Mouse (Mus musculus): Measurements from ENCODE around the gene Serp1.

The Serp1 gene

DNA sequence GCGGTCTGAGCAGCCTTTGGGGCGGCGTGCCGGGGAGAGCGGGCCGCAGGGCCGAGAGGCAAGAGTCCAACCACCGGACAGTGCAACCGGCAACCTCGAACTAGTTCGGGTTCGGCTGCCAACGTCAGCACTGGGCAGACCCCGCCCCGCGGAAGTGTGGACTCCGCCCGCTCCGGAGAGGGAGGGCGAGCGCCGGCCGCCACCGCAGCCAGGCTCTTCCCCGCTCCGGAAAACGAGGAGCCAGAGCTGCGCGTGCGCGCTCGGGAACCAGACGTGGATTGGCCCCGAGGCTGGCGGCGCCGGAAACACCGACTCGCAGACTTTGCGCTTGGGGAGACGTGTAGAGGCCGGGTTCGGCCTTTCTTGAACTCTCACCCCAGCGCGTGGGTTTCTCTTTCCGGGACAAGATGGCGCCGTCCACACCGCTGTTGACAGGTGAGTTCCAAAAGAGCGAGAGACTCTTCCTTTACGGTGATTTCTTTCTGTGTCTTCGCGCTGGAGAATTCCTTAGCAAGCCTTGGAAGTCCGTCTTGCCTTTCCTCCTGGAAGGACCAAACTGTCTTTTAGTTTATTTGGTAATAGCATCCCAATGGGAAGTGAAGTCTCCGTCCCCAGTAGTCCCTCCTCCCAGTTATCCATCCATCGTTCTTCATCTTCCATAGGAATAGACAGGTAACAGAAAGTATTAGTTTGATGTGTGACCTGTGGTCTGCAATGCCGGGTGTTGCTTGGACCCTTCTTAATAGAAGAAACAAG, at the start of gene Serp1, which contains the start of gene Eif2a:
Gene Serp1 (minus strand): TSS at position 241 of the 756 bp plus-strand sequence.
Gene Eif2a (plus strand): TSS at position 170 of the 756 bp plus-strand sequence.
- in situ Hi-C loops (cut with MboI, MseI), result no loop called here

DNA sequence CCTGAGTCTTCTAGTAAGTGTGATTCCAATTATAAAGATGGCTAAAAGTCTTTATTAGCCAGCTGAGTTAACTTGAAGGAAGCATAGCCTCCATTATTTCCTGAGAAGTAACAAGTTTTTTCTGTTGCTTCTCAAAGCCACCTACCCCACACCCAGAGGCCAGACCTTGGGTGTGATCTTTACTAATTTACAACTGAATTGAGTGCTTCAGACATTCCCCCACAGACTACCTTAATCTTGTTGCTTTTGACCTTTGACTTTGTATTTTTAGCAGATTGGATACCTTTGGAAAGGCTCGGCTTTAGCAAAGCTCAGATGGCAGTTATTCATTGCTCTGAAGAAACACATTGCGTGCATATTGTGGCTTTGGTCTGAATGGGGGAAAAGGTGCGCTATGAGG, 45.1 kb upstream of the Serp1 start:
- in situ Hi-C loops (cut with MboI, MseI), result loop anchor here (10.0 kb wide), 1 partner anchor 156 kb away; the partner anchor contains the start of gene Tsc22d2

- in situ Hi-C loops (cut with MboI, MseI), result no loop called here
Measured at GRCm38 (mm10) chr3:58561437-58561836, 35.7 kb upstream of the Serp1 start.

- in situ Hi-C loops (cut with MboI, MseI), result no loop called here
Measured at GRCm38 (mm10) chr3:58559887-58560286, 34.2 kb upstream of the Serp1 start.

GRCm38 (mm10) chr3:58556649-58557048, 31.0 kb upstream of the Serp1 start:
- in situ Hi-C loops (cut with MboI, MseI), result no loop called here

GRCm38 (mm10) chr3:58552001-58552811, 26.5 kb upstream of the Serp1 start:
- in situ Hi-C loops (cut with MboI, MseI), result no loop called here

DNA sequence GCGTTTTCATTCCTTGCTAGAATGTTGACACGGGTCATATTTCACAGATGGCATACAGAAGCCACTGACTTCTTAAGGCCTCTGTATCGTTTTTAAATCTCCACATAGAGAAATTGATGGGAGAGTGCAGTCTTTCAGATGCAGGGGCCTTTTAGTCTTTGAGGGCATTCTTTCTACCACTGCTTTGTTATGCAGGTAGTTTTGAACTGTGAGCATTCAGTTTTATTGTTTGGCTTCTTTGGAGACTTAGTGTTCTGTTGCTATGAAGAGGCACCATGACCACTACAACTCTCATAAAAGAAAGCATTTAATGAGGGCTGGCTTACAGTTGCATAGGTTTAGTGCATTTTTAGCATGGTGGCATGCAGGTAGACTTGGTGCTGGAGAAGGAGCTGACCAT, 10.9 kb upstream of the Serp1 start:
- in situ Hi-C loops (cut with MboI, MseI), result no loop called here

- in situ Hi-C loops (cut with MboI, MseI), result no loop called here
Measured at GRCm38 (mm10) chr3:58526408-58526737, 681 bp upstream of the Serp1 start.

DNA sequence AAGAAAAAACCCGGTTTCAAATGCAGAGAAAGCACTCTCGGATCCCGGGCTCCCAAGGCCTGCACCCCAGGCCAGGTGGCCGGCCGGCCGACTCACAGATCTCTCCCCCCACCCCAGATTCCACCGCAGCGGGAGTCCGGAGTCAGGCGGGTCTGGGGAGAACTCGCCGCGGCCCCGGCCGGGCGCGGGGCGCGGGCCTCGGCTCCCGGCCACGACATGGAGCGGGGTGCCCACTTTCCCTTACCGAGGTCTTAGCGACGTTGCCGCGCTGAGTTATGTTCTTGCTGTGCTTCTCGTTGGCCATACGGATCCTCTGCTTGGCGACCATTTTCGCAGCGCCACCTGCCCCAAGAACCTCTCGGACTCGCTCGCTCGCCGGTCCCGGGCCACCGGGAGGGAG, 526 bp downstream of the Serp1 start:
- in situ Hi-C loops (cut with MboI, MseI), result no loop called here

GRCm38 (mm10) chr3:58524246-58524645, 1.4 kb downstream of the Serp1 start:
- in situ Hi-C loops (cut with MboI, MseI), result no loop called here

GRCm38 (mm10) chr3:58523386-58523785, 2.3 kb downstream of the Serp1 start:
- in situ Hi-C loops (cut with MboI, MseI), result no loop called here

- in situ Hi-C loops (cut with MboI, MseI), result no loop called here
Measured at GRCm38 (mm10) chr3:58521361-58521760, 4.3 kb downstream of the Serp1 start.

GRCm38 (mm10) chr3:58520286-58520685, 5.4 kb downstream of the Serp1 start:
- in situ Hi-C loops (cut with MboI, MseI), result no loop called here

- in situ Hi-C loops (cut with MboI, MseI), result no loop called here
Measured at GRCm38 (mm10) chr3:58519536-58519935, 6.2 kb downstream of the Serp1 start.

DNA sequence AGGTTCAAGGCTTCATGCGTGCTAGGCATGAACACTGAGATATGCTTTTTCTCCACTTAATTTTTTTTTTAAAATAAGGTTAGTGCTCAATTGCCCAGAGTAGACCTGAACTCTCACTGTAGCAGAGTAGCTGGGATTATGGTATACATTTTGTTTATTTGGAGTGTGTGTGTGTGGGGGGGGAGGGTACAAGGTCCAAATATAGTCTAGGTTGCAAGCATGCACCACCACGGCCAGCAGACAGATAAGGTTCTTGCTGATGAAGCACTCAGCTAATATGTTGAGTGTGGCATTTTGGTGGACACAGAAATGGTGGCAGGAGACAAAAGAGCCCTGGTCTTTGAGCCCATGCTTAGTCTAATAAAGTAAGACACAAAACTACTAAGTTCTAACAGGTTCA, 6.7 kb downstream of the Serp1 start:
- in situ Hi-C loops (cut with MboI, MseI), result no loop called here

DNA sequence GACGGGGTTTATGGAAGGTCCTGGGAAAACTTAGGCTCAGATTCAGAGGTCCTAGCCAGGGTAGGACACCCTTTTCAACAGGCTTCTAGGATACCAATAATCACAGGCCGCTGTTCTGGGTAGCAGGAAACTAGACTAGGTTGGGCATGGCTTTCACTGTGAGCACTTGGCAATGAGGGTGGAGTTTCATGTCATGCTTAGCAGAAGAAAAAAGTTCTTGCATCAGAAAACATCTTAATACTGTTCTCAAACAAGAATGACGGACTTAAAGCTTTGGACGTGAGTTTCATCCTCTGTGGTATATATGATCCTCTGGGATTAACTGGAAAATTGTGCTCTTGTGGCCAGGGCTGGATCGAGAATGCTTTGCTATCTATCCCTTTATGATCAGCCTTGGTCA, 7.9 kb downstream of the Serp1 start:
- in situ Hi-C loops (cut with MboI, MseI), result no loop called here

DNA sequence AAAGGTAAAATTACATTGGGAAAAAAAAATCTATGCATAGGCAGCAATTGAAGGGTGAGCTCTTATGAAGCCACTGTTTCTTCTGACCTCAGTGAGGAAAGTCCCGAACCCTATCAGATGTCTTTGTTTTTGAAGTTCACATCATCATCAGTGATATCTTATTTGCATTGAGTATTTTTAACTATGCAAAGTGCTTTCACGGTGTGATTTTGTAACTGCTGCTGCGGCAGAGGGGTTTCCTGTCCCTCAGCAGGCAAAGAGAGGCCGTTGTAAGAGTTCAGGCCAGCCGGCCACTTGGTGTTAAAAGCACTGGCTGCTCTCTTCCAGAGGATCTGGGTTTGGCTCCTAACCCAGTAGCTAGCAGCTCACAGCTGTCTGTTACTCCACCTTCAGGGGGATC, 8.4 kb downstream of the Serp1 start:
- in situ Hi-C loops (cut with MboI, MseI), result no loop called here

- in situ Hi-C loops (cut with MboI, MseI), result no loop called here
Measured at GRCm38 (mm10) chr3:58516602-58516976, 9.1 kb downstream of the Serp1 start.

- in situ Hi-C loops (cut with MboI, MseI), result no loop called here
Measured at GRCm38 (mm10) chr3:58515947-58516601, 9.6 kb downstream of the Serp1 start.

- in situ Hi-C loops (cut with MboI, MseI), result no loop called here
Measured at GRCm38 (mm10) chr3:58513483-58513882, 12.2 kb downstream of the Serp1 start.

DNA sequence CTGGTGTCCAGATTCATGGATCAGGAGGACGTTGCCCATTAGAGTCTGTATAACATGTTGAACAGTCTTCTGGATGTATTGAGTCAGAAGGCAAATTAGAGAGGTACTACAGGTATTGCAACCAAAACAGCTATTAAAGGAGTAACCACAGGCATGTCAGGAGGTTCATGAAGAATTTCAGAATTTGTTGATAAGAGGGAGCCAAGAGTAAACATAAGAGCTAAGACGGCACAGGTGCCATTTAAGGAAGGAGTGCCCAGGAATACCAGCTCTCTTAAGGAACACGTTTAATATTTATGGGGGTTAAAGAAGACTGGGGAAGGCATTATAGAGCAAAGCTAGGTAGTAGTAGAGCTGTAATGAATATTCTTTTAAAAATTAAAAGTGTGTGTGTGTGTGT, 13.0 kb downstream of the Serp1 start:
- in situ Hi-C loops (cut with MboI, MseI), result no loop called here

DNA sequence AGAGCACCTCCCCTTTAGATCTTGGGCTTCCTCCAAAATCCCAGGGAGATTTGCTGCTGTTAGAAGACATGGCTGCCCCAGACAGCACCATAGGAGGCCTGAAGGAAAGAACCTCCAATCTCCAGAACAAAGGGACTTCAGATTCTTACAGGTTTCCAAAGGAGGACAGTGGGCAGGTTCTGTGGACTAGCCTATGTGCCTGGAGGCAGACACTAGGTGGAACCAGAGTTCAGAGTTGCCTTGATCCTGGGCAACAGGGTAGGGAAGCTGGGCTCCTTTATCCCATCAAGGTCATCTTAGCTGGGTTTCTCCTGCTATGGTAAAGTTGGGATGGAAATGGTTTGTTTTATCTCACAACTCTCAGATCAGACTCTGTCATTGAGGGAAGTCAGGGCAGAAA, 14.1 kb downstream of the Serp1 start:
- in situ Hi-C loops (cut with MboI, MseI), result no loop called here

Data from regulatory T cell (primary cell).